In the genomic region with DNA sequence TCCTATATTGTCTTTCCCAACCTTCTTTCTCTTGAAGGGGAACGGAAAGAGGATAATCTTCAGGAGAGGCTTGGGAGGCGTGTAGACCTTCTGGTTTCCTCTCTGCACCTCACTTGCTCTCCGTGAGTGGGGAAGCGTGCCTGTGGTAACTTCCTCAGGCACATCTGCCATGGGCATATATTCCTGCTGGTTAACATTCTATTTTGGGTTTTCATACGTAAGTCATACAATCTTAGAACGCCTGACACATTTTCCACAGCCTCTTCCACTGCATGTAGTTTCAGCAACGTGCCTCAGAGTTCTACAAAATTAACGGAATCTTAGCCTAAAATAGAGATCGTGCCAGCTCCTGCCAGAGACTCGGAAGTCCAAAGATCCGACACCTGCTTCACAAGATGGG, we compare ENCODE assay signal across 27 mouse cellular contexts. TPM values are rescaled to one million over a fixed set of nuclear protein-coding genes. Genes with fewer than 3 reads are reported as not detected.
DNase-seq lines count a peak whose midpoint lies in the region; ATAC-seq and TF ChIP-seq lines count a peak whose summit lies in the region.
"Had no signal": no experiment of that assay in that cellular context is flagged by ENCODE, and none has a peak within 500 bp of the region (broad histone marks: within the 10 kb centered on the region; RNA-seq: fewer than 3 reads in every experiment).

No protein-coding gene starts in this region.

- ATAC-seq in forebrain, postnatal 0 days: no peak; the same call in 1 of the 2 replicates
- ATAC-seq in forebrain, embryonic 12.5 days (ENCODE audit: low FRiP score): no peak
- ATAC-seq: activated CD4-positive, CD25-positive, alpha-beta regulatory T cell, adult 4 months; forebrain, embryonic 14.5 days; hindbrain, embryonic 16.5 days; intestine, embryonic 15.5 days had no signal

- H3K27ac ChIP-seq in forebrain, postnatal 0 days (ENCODE audit: low read depth, low read length): no peak overlapping the region
- no peak overlapping the region for H3K27ac ChIP-seq in forebrain, embryonic 12.5 days
- H3K27ac ChIP-seq in gastrocnemius, adult 2 months: peak overlapping the region; percentile 10; the same call in 1 of the 2 replicates
- no peak overlapping the region for H3K27ac ChIP-seq in cortical plate, adult 2 months (ENCODE audit: insufficient read depth, low read length)
- H3K27ac ChIP-seq: forebrain, embryonic 10.5 days; heart, embryonic 15.5 days; hindbrain, embryonic 10.5 days; hindbrain, embryonic 13.5 days; intestine, embryonic 15.5 days had no signal

- H3K9me3 ChIP-seq in forebrain, postnatal 0 days (ENCODE audit: low read length): no peaks in the 10 kb centered on the region
- H3K9me3 ChIP-seq in forebrain, embryonic 12.5 days: no peaks in the 10 kb centered on the region
- H3K9me3 ChIP-seq: forebrain, embryonic 10.5 days; heart, embryonic 12.5 days; heart, embryonic 15.5 days; hindbrain, embryonic 10.5 days; hindbrain, embryonic 13.5 days; intestine, embryonic 15.5 days had no signal

- 0 out of 2 replicates have a peak, but pooled peaks have one; percentile 16 for TF ChIP-seq POLR2A in cortical plate, adult 2 months (IDR thresholded peaks at IDR 0.05; ENCODE audit: extremely low read depth, insufficient read depth, low read length)

- TF ChIP-seq CTCF in forebrain, postnatal 0 days (IDR thresholded peaks at IDR 0.05; ENCODE audit: low read depth): no peak
- no peak for TF ChIP-seq CTCF in gastrocnemius, adult 2 months (IDR thresholded peaks at IDR 0.05)
- TF ChIP-seq CTCF in cortical plate, adult 2 months (IDR thresholded peaks at IDR 0.05; ENCODE audit: extremely low read depth, insufficient read depth, low read length): no peak

- intact Hi-C loops in gastrocnemius, adult 2 months (cut with DNase I): no loop called here
- intact Hi-C loops in left cerebral cortex, postnatal 14 days (cut with DNase I): no loop called here
- intact Hi-C loops in left cerebral cortex, postnatal 4 days (cut with DNase I): no loop called here

- H3K9ac ChIP-seq in forebrain, postnatal 0 days: no peak overlapping the region
- no peak overlapping the region for H3K9ac ChIP-seq in forebrain, embryonic 12.5 days
- H3K9ac ChIP-seq: heart, embryonic 12.5 days; heart, embryonic 15.5 days; hindbrain, embryonic 13.5 days; intestine, embryonic 15.5 days had no signal

- H3K4me2 ChIP-seq in forebrain, postnatal 0 days (ENCODE audit: low read depth): no peak overlapping the region
- H3K4me2 ChIP-seq in forebrain, embryonic 12.5 days: no peak overlapping the region
- H3K4me2 ChIP-seq: heart, embryonic 12.5 days; heart, embryonic 15.5 days; hindbrain, embryonic 13.5 days; intestine, embryonic 15.5 days had no signal

- 78% methylated on average over 11 of the region's 11 CpGs for WGBS in forebrain, postnatal 0 days
- WGBS in forebrain, embryonic 12.5 days: 92% methylated on average over 11 of the region's 11 CpGs

- H3K4me3 ChIP-seq in forebrain, postnatal 0 days (ENCODE audit: low read depth, low read length): no peak overlapping the region
- no peak overlapping the region for H3K4me3 ChIP-seq in forebrain, embryonic 12.5 days (replicated peaks)
- H3K4me3 ChIP-seq in gastrocnemius, adult 2 months: peak overlapping the region; percentile 43; the same call in 1 of the 2 replicates
- no peak overlapping the region for H3K4me3 ChIP-seq in cortical plate, adult 2 months (ENCODE audit: insufficient read depth, low read length)
- H3K4me3 ChIP-seq: forebrain, embryonic 10.5 days; heart, embryonic 12.5 days; heart, embryonic 15.5 days; hindbrain, embryonic 10.5 days; hindbrain, embryonic 13.5 days; intestine, embryonic 15.5 days had no signal

- H3K4me1 ChIP-seq in forebrain, postnatal 0 days (ENCODE audit: insufficient read depth): no peaks in the 10 kb centered on the region
- peaks cover 4% of the 10 kb centered on the region; the same call in 1 of the 2 replicates for H3K4me1 ChIP-seq in forebrain, embryonic 12.5 days
- peaks cover 2% of the 10 kb centered on the region; the same call in 1 of the 2 replicates for H3K4me1 ChIP-seq in cortical plate, adult 2 months (ENCODE audit: control insufficient read depth, insufficient read depth, low read length)
- H3K4me1 ChIP-seq: forebrain, embryonic 10.5 days; hindbrain, embryonic 10.5 days had no signal

- H3K36me3 ChIP-seq in forebrain, postnatal 0 days (ENCODE audit: insufficient read depth): no peaks in the 10 kb centered on the region
- no peaks in the 10 kb centered on the region for H3K36me3 ChIP-seq in forebrain, embryonic 12.5 days (replicated peaks)
- H3K36me3 ChIP-seq: forebrain, embryonic 10.5 days; heart, embryonic 12.5 days; heart, embryonic 15.5 days; hindbrain, embryonic 10.5 days; hindbrain, embryonic 13.5 days; intestine, embryonic 15.5 days had no signal

- peak; percentile 16 for DNase-seq in forebrain, postnatal 0 days
- DNase-seq in gastrocnemius, adult 2 months: no peak
- DNase-seq in gastrocnemius, postnatal 10 days: no peak
- DNase-seq in left cerebral cortex, postnatal 14 days (ENCODE audit: low spot score in 2 of 2): peak; percentile 44 to 85
- no peak for DNase-seq in left cerebral cortex, postnatal 4 days
- DNase-seq in adrenal gland, postnatal 10 days: no peak
- DNase-seq: adrenal gland, adult 8-10 months; adrenal gland, postnatal 36 days; cerebellum, adult 11-12 months; cerebellum, adult 8-10 months; cerebellum, postnatal 10 days; cerebellum, postnatal 36 days; gastrocnemius, postnatal 25 days; heart, adult 18-20 months; heart, postnatal 10 days; heart, postnatal 36 days had no signal

- H3K27me3 ChIP-seq in forebrain, postnatal 0 days (ENCODE audit: insufficient read depth, low read length): no peaks in the 10 kb centered on the region
- no peaks in the 10 kb centered on the region for H3K27me3 ChIP-seq in forebrain, embryonic 12.5 days
- H3K27me3 ChIP-seq: heart, embryonic 12.5 days; heart, embryonic 15.5 days; hindbrain, embryonic 13.5 days; intestine, embryonic 15.5 days had no signal

RNA-seq across cellular contexts. Expression of gene Ppp1r26, which starts 11.2 kb away (rescaled TPM):
- total RNA-seq in forebrain, postnatal 0 days (2014; rRNA removed): 35.6 and 60.8 TPM in 2 replicates
- 5.0 and 11.7 TPM in 2 replicates for polyA plus RNA-seq in forebrain, postnatal 0 days (2015; fragmentation: Nextera tagmentation; extraction: Ambion mirVana)
- 9.2 and 9.6 TPM in 2 replicates for polyA plus RNA-seq in forebrain, embryonic 12.5 days (2016; fragmentation: Nextera tagmentation; extraction: Ambion mirVana)
- 1 to 10 TPM; 2.1 to 3.2 TPM for total RNA-seq in gastrocnemius, adult 2 months (2021)
- 1 to 10 TPM; 3.0 to 4.7 TPM for total RNA-seq in gastrocnemius, postnatal 10 days (2021)
- 10 to 100 TPM; 23.8 to 24.6 TPM for total RNA-seq in left cerebral cortex, postnatal 14 days (2021)
- total RNA-seq in left cerebral cortex, postnatal 4 days (2021): 10 to 100 TPM; 35.8 to 36.2 TPM
- polyA plus RNA-seq in cortical plate, adult 2 months (2012; rRNA removed): 15.3 and 15.7 TPM in 2 replicates
- total RNA-seq in adrenal gland, postnatal 10 days (2021): 1 to 10 TPM; 5.3 to 7.4 TPM

RNA-seq across cellular contexts. Expression of gene 1700007K13Rik, which starts 30.7 kb away (rescaled TPM):
- 5.2 and 5.4 TPM in 2 replicates for total RNA-seq in forebrain, postnatal 0 days (2014; rRNA removed)
- 5.2 and 8.5 TPM in 2 replicates for polyA plus RNA-seq in forebrain, postnatal 0 days (2015; fragmentation: Nextera tagmentation; extraction: Ambion mirVana)
- polyA plus RNA-seq in forebrain, embryonic 12.5 days (2016; fragmentation: Nextera tagmentation; extraction: Ambion mirVana): 1.3 and 2.3 TPM in 2 replicates
- under 1 TPM; 0.33 to 0.36 TPM for total RNA-seq in gastrocnemius, adult 2 months (2021)
- under 1 TPM in 1 of 2 experiments, not detected in 1; 0.34 TPM for total RNA-seq in gastrocnemius, postnatal 10 days (2021)
- 1 to 10 TPM; 4.9 to 6.2 TPM for total RNA-seq in left cerebral cortex, postnatal 14 days (2021)
- 1 to 10 TPM; 2.1 to 2.6 TPM for total RNA-seq in left cerebral cortex, postnatal 4 days (2021)
- 2.7 and 4.4 TPM in 2 replicates for polyA plus RNA-seq in cortical plate, adult 2 months (2012; rRNA removed)
- total RNA-seq in adrenal gland, postnatal 10 days (2021): under 1 TPM; 0.64 to 0.99 TPM
- total RNA-seq: adrenal gland, postnatal 36 days; gastrocnemius, postnatal 25 days; heart, postnatal 36 days had no signal
- polyA plus RNA-seq: intestine, embryonic 15.5 days had no signal

RNA-seq across cellular contexts. Expression of gene Mrps2, which starts 32.5 kb away (rescaled TPM):
- total RNA-seq in forebrain, postnatal 0 days (2014; rRNA removed): 25.4 and 33.4 TPM in 2 replicates
- 39.8 and 42.6 TPM in 2 replicates for polyA plus RNA-seq in forebrain, postnatal 0 days (2015; fragmentation: Nextera tagmentation; extraction: Ambion mirVana)
- polyA plus RNA-seq in forebrain, embryonic 12.5 days (2016; fragmentation: Nextera tagmentation; extraction: Ambion mirVana): 58.0 and 58.1 TPM in 2 replicates
- 10 to 100 TPM; 21.2 to 25.5 TPM for total RNA-seq in gastrocnemius, adult 2 months (2021)
- total RNA-seq in gastrocnemius, postnatal 10 days (2021): 10 to 100 TPM; 28.3 to 31.5 TPM
- 10 to 100 TPM; 39.1 to 42.8 TPM for total RNA-seq in left cerebral cortex, postnatal 14 days (2021)
- total RNA-seq in left cerebral cortex, postnatal 4 days (2021): 10 to 100 TPM; 38.5 to 39.2 TPM
- polyA plus RNA-seq in cortical plate, adult 2 months (2012; rRNA removed): 37.2 and 38.8 TPM in 2 replicates
- total RNA-seq in adrenal gland, postnatal 10 days (2021): 10 to 100 TPM; 64.6 to 75.6 TPM

Comparison
In these comparisons a context has a peak if more than half of its experiments do, and no peak if none do; other contexts are left out.
1. DNase-seq: peak in forebrain, postnatal 0 days (single experiment) and left cerebral cortex, postnatal 14 days (2 of 2); none in gastrocnemius, adult 2 months (single experiment), gastrocnemius, postnatal 10 days (single experiment), left cerebral cortex, postnatal 4 days (single experiment) and adrenal gland, postnatal 10 days (single experiment).